Mouse (Mus musculus) heart, embryonic 14.5 days (tissue): ENCODE data around the gene Gramd4. TPM values are rescaled to one million over a fixed set of nuclear protein-coding genes. Genes with fewer than 3 reads are reported as not detected.

Experiments used
- polyA plus RNA-seq: library from polyadenylated mRNA; unstranded; fragments of >200 nt; fragmentation: Nextera tagmentation; extraction: Ambion mirVana; gene quantifications from 2 replicates; pipeline ENCODE4 v1.2.1, GENCODE M21; 2014

Gramd4 gene
- polyA plus RNA-seq, 1 experiment from 2014 or later: 10.9 TPM

Other genes with a start within 250 kb of the Gramd4 start
- gene Cdpf1, start 246.0 kb upstream of the Gramd4 start, polyA plus RNA-seq: 47.7 and 53.5 TPM in 2 replicates
- gene Pkdrej, start 236.0 kb upstream of the Gramd4 start, polyA plus RNA-seq: 0.28 and 0.66 TPM in 2 replicates
- 4.1 and 4.2 TPM in 2 replicates for gene Ttc38, start 225.4 kb upstream of the Gramd4 start, polyA plus RNA-seq
- 18.9 and 21.8 TPM in 2 replicates for gene Gtse1, start 197.9 kb upstream of the Gramd4 start, polyA plus RNA-seq
- 24.9 and 26.5 TPM in 2 replicates for gene Trmu, start 178.4 kb upstream of the Gramd4 start, polyA plus RNA-seq
- gene Celsr1, start 23.9 kb upstream of the Gramd4 start, polyA plus RNA-seq: 2.8 and 3.1 TPM in 2 replicates
- gene Cerk, start 128.4 kb downstream of the Gramd4 start, polyA plus RNA-seq: 15.4 and 16.1 TPM in 2 replicates
- gene Tbc1d22a, start 156.8 kb downstream of the Gramd4 start, polyA plus RNA-seq: 8.6 and 9.1 TPM in 2 replicates